Mouse (Mus musculus) olfactory bulb, adult 2 months (tissue): ENCODE results near the gene Pou3f4.

Source experiments
- CTCF ChIP-seq: fragments of 200-500 bp; IDR thresholded peaks from 2 replicates; pipeline ENCODE4 v1.5.1; 2012; ENCODE audit warnings: low read depth, mild to moderate bottlenecking, low read length, moderate library complexity; ENCODE audit not compliant: insufficient read depth
- POLR2A ChIP-seq: fragments of 200-500 bp; IDR thresholded peaks from 2 replicates; pipeline ENCODE4 v1.6.1; 2012; ENCODE audit warnings: mild to moderate bottlenecking, low read depth, low read length, moderate library complexity; ENCODE audit not compliant: insufficient read depth

DNA sequence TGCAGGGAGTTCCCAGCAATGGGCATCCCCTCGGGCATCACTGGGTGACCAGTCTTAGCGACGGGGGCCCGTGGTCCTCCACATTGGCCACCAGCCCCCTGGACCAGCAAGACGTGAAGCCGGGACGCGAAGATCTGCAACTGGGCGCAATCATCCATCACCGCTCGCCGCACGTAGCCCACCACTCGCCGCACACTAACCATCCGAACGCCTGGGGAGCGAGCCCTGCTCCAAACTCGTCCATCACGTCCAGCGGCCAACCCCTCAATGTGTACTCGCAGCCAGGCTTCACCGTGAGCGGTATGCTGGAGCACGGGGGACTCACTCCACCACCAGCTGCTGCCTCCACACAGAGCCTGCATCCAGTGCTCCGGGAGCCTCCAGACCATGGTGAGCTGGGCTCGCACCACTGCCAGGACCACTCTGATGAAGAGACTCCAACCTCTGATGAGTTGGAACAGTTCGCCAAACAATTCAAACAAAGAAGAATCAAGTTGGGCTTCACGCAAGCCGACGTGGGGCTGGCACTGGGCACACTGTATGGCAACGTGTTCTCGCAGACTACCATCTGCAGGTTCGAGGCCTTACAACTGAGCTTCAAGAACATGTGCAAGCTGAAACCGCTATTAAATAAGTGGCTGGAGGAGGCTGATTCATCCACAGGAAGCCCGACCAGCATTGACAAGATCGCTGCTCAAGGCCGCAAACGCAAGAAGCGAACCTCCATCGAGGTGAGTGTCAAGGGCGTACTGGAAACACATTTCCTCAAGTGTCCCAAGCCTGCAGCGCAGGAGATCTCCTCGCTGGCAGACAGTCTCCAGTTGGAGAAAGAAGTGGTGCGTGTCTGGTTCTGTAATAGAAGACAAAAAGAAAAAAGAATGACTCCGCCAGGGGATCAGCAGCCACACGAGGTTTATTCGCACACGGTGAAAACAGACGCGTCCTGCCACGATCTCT, 790 bp downstream of the Pou3f4 start:
- TF ChIP-seq POLR2A (no peak), CTCF (no peak)
